ENCODE assay signal across 21 mouse cellular contexts in genomic region chr5:97815357-97815756, GRCm38 (mm10).
"Had no signal": no experiment of that assay in that cellular context is flagged by ENCODE, and none has a peak within 500 bp of the region (broad histone marks: within the 10 kb centered on the region; RNA-seq: fewer than 3 reads in every experiment).

No protein-coding gene starts in this region.

- DNase-seq: liver, postnatal 0 days; lung, adult 2 months; lung, postnatal 14 days; lung, postnatal 36 days; retina, postnatal 1 day; right cerebral cortex, adult 18-20 months; right cerebral cortex, postnatal 25 days; right cerebral cortex, postnatal 4 days; spleen, adult 18-20 months; thymus, adult 18-20 months; thymus, postnatal 14 days; thymus, postnatal 36 days had no signal

- H3K9ac ChIP-seq: liver, embryonic 15.5 days; liver, postnatal 0 days; lung, embryonic 15.5 days; midbrain, embryonic 13.5 days; midbrain, embryonic 15.5 days; neural tube, embryonic 13.5 days; neural tube, embryonic 15.5 days had no signal

- H3K27me3 ChIP-seq: liver, embryonic 15.5 days; lung, embryonic 15.5 days; megakaryocyte, embryonic 14.5 days; midbrain, embryonic 13.5 days; midbrain, embryonic 15.5 days; neural tube, embryonic 13.5 days; neural tube, embryonic 15.5 days had no signal

- H3K4me3 ChIP-seq: liver, embryonic 15.5 days; lung, embryonic 15.5 days; megakaryocyte, embryonic 14.5 days; midbrain, embryonic 13.5 days; midbrain, embryonic 15.5 days; neural tube, embryonic 13.5 days; neural tube, embryonic 15.5 days had no signal

- H3K27ac ChIP-seq: liver, embryonic 15.5 days; lung, embryonic 15.5 days; macrophage; midbrain, embryonic 13.5 days; midbrain, embryonic 15.5 days; neural tube, embryonic 13.5 days; neural tube, embryonic 15.5 days had no signal

- H3K4me2 ChIP-seq: liver, embryonic 15.5 days; lung, embryonic 15.5 days; midbrain, embryonic 11.5 days; midbrain, embryonic 13.5 days; midbrain, embryonic 15.5 days; neural tube, embryonic 13.5 days; neural tube, embryonic 15.5 days had no signal

- H3K9me3 ChIP-seq: liver, embryonic 15.5 days; lung, embryonic 15.5 days; midbrain, embryonic 13.5 days; midbrain, embryonic 15.5 days; neural tube, embryonic 13.5 days; neural tube, embryonic 15.5 days had no signal

- H3K4me1 ChIP-seq: liver, embryonic 15.5 days; lung, embryonic 15.5 days; megakaryocyte, embryonic 14.5 days; midbrain, embryonic 13.5 days; midbrain, embryonic 15.5 days; neural tube, embryonic 13.5 days; neural tube, embryonic 15.5 days had no signal

- H3K36me3 ChIP-seq: liver, embryonic 15.5 days; lung, embryonic 15.5 days; midbrain, embryonic 13.5 days; midbrain, embryonic 15.5 days; neural tube, embryonic 13.5 days; neural tube, embryonic 15.5 days had no signal
